Mouse (Mus musculus): Measurements from ENCODE around the gene Gramd1c.

- TF ChIP-seq CTCF (conservative IDR thresholded peaks at IDR 0.05; ENCODE audit: low read length) = no peak
- TF ChIP-seq NANOG (IDR thresholded peaks at IDR 0.05; ENCODE audit: borderline replicate concordance, low read length) = no peak
- TF ChIP-seq POU5F1 (IDR thresholded peaks at IDR 0.05; ENCODE audit: borderline replicate concordance, low read length) = no peak
Observed at GRCm38 (mm10) chr16:43935367-43935766, 127.8 kb downstream of the Gramd1c start.

Data from E14TG2a.4 (cell line).